Mouse (Mus musculus) retina, adult 2 months (tissue): ENCODE results near the gene Isca1.
A peak's percentile ranks its signal among the peaks of the same experiment; 100 is the strongest.
"Not testable (repeated sequence)": the region's sequence is repeated elsewhere in the genome, so short reads cannot be mapped to it uniquely, and the experiment has no call there.

Source experiments
- DNase-seq: peaks from one replicate; pipeline ENCODE4 v3.0.0-alpha.2; 2012; ENCODE audit warnings: low read depth, low spot score

The Isca1 gene

DNA sequence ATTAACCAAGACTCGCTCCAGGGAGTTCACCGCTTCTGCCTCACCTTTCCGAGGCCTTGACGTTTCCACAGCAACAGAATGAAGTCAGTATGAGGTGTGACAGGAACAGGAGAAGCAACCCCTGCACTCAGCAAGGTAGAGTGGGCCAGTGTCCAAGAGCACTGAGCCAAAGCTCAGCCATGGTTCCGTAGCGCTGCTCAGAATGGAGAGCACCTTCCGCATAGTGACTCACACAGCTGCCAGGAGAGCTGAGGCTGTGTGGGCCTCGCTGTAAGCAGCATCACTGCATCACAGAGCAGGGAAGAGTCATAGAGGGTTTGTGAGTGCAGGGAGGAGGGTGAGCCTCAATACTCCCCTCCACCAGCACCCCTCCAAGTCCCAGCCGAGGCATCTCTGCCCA is 22.9 kb downstream of the Isca1 start, which contains the start of gene 1700014D04Rik:
Gene 1700014D04Rik, minus strand, starts transcription at position 42 of the 400 bp plus-strand sequence.
- no peak for DNase-seq

DNA sequence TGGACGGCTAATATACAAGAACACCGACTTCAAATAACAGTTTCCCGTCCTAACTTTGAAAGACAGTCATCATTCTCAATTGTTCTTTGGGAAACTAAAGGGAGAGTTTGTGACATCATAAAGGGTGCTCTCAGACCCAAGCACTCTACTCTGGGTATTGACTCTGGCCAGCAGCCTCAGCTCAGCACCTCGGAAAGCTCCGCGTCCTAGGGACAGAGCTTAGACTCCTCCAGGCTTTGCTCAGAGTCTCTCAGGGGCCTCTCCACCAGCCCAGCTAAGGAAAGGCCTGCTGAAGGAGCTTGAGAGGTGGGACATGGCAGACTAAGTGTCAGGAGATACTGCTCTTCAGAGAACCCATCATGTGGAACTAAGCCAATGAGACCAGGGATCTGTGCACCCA is 23.4 kb downstream of the Isca1 start:
- no peak for DNase-seq

DNA sequence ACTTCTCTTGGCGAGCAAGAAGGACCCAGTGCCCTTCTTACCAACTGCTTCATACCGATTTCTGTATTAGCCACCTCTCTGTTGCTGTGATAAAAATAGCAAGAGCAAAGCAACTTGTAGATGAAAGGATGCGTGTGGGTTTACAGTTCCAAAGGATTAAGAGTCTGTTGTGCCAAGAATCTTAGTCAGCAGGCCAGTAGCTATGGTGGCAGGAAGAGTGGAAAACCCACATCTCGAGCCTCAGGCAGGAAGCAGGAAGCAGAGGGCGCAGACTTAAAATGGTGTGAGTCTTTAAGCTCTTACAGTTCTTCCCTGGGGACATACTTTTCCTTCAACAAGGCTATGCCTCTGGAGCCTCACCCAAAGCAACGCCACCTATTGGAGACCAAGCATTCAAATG is 24.1 kb downstream of the Isca1 start:
- DNase-seq: no peak

DNA sequence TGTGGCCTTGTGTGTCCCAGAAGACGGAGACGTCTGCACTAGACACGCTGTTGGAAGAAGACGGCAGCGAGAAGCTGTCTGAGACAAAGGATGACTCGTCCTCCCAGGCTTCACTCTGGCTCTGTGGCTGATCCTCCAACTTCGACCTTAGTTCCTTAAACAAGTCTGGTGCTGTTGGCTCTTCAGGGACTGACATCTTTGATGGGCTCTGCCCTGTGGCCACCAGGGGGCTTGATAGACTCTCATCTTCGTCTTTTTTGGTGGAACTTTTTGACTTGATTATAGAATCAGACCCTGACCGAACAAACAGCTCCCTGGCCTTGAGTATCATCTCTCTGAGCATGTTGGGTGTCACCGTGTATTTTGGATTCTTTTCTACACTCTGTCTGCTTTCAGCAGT is 27.9 kb downstream of the Isca1 start:
- DNase-seq: no peak

DNA sequence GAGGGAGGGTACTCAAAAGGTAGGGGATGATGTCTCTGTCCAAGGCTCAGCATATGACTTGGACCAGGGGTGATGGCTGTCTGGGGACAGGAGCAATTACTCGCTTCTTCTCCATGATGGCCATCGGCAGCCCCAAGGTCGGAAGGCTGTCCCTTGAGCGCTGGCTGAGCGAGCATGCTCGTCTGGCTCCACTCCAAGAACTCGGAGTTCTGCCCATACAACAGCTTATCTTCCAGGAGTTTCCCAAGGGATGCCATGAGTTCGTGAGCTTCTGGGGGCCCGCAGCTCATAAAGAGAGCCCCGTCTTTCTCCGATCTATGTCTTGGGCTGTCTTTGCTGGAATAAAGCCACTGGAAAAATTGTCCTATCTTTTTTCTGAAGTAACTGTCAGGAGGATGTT is 28.5 kb downstream of the Isca1 start:
- DNase-seq: no peak

DNA sequence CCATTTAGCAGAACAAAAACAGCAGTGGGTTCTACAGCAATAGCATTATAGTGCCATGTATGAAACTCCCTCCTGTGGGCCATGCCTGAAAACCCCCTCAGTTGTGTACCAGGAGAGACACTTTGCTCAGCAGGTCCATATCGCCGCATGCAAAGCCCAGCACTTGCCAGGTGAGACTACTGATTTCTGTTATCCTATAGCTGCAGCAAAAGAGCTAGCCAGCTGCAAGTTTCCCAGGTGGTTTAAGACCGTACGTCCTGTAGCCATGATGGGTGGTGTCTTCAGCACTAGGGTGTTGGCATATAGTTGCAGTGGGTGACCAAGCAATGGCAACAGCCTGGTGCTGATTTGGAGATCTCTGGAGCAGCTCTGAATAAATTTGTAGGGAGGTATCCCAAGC is 30.2 kb downstream of the Isca1 start:
- no peak for DNase-seq

DNA sequence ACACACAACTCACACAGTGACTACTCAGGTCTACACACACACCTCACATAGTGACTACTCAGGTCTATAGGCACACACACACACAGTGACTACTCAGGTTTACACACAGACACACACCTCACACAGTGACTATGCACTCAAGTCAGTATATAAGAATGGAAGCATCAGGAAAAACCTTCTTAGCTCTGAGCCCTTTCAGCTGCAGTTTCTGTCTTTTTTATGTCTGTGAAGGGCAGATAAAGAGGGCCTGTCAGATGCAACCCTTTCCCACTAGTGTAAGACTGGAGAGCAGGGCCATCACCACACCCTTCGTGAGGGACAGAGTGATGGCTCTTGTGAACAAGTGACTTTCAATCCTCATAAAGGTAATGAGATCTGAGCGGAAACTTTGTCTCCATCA is 31.2 kb downstream of the Isca1 start:
- DNase-seq: no peak

DNA sequence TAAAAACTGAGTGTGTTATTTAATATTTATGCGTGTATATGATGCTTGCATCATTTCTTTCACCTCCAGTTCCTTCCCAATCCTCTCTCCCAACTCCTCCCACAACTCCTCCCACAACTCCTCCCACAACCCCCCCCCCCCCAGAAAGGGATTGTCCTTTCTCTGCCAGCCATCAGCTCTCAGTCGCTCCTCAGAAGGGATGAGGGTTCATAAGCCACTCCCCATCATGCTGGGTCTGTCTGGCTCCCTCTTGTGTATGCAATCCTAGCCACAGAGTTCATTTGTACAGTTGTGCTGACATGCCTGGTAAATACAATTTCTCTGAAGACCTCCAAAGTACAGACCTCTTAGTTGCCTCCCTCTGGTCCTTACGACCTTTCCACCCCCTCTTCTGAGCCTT is 34.4 kb downstream of the Isca1 start:
- peak; percentile 20 for DNase-seq

DNA sequence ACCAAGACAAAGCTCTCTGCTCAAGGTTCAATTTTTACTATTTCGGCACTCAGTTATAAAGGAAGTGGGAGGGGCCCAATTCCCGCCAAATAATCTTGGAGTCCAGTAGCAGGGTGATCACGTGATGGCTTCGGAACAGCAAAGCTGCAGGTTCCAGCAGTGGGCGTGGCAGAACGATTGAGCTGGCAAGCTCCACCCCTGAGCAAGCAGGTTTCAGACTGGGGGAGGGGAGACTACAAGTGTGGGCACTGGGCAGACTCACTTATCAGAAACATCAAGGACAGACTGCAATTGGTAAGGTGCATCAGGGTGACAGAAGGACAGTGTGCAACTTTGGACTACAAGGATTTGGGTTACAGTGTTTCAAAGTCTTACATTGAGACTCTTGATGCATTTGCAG is 35.3 kb downstream of the Isca1 start:
- DNase-seq: not testable (repeated sequence)

DNA sequence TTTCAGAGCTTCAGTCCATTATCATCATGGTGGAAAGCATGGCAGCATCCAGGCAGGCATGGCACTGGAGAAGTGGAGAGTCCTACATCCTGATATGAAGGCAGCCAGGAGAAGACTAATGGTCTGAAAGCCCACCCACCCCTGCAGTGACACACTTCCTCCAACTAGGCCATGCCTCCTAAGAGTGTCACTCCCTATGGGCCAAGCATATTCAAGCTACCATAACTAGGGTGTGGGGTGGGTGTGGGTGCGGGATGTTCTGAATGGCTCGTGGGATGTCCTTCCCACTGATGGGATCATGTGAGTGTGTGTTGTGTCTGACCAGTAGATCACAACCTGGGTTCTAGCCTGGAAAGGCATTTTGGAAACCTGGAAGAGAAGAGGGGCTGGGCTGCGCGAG is 35.7 kb downstream of the Isca1 start:
- no peak for DNase-seq

DNA sequence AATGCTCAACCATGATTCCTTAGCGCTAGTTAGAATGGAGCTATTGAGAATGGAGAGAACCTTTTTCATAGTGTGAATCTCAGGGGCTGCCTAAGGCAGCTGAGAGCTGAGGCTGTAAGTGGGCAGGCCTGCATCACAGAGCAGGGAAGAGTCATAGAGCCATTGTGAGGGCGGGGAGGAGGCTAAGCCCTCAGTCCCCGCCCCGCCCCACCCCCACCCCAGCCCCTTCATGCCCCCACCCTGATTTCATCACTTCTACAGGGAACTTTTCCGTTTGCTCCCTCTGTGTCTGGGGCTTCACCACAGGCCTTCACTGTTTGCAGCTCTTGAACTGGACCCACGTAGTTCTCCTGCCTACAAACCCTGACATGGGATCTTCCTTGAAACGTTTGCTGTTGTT is 38.0 kb downstream of the Isca1 start, which contains the start of gene Spata31d1d:
Gene Spata31d1d, minus strand, starts transcription at position 101 of the 400 bp plus-strand sequence.
- DNase-seq: no peak

DNA sequence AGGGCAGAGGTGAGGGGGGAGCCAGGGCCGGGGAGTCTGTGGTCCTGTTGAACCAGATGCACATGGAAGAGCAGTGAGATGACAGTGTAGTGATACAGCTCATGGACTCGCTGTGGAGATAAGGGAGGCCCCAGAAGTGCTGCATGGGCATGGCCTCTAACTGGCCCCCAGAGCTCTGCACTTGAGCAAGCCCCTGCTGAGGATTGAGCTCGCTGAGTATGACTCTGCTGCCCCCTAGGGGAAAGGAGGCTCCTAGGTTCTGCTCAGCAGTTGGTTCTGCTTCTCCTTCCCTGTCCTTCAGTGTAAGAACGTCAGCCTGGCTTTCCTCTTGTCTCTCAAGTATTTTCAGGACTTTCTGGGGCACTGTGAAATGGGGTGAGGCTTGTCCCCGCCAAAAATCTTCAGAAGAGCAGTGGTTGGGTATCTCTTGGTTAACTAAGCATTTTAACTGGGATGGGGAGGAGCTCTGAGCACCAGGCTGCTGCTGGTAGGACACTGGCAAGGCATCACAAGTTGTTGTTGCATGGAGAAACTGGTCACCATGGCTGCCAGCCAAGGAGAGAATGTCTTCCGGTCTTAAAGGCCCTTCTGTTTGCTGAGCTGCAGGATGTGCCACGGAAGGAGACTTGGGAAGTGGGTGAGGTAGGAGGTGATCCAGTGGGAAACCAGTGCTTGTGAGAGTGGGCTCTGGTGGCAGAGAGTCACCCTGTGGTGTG is 41.1 kb downstream of the Isca1 start:
- peak; percentile 42 for DNase-seq

DNA sequence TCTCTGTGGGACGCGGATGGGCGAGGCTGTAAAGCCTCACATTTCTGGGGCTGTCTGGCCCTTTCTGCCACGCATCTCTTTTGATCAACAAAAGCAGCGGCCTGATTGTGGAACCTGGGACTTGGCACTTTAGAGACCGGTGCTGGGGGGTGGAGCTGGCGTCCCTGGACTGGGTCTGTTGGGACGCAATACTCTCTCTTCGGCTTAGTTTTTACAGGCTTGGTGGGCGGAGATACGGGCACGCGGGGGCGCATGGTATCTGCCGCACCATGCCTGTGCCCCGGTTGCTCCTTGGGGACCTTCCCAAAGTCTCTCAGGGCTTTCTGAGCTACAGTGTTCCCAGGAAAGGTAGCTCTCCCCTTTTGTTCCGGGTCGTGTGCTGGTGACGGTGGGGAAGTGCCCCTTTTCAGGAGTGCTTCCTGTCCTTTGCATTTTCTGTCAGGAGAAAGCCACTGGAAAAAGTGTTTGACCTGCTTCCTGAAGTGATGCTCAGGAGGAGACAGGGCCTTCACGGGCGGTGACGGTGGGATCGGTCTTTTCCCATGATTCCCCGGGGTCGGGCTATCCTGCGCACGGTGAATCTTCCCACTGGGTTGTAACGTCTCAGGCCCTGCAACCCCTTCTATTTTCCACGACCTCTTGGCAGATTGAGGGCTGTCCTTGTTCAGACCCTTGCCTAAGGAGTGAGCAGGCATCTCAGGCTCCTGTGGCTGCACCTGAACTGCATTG is 43.3 kb downstream of the Isca1 start:
- no peak for DNase-seq

DNA sequence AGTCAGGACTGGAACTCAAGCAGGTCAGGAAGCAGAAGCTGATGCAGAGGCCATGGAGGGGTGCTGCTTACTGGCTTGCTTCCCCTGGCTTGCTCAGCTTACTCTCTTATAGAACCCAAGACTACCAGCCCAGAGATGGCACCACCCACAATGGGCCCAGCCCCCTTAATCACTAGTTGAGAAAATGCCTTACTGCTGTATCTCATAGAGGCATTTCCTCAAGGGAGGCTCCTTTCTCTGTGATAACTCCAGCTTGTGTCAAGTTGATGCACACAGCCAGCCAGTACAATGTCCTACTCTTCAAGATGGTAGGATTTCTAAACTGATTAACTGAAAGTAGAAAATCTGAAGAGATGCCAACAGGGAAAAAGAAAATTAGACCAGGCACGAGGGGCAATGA is 47.5 kb downstream of the Isca1 start:
- not testable (repeated sequence) for DNase-seq

DNA sequence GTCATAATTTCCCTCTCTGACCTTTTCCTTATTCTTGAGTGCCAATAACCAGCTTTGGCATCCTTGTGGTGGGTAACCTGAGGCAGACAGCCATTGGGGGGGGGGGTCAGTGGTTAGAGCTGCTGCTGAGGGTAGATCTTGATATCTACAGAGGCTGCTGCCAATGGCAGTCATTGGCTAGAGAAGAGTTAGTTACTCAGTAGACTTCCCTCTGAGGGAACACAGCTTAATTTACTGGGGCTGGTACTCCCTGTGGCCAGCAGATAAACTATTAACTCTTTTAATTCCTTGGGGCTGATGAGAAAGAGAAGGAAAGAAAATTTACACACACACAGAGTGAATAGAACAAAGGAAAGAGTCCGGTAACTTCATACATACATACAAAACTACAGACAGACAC is 50.1 kb downstream of the Isca1 start:
- no peak for DNase-seq

DNA sequence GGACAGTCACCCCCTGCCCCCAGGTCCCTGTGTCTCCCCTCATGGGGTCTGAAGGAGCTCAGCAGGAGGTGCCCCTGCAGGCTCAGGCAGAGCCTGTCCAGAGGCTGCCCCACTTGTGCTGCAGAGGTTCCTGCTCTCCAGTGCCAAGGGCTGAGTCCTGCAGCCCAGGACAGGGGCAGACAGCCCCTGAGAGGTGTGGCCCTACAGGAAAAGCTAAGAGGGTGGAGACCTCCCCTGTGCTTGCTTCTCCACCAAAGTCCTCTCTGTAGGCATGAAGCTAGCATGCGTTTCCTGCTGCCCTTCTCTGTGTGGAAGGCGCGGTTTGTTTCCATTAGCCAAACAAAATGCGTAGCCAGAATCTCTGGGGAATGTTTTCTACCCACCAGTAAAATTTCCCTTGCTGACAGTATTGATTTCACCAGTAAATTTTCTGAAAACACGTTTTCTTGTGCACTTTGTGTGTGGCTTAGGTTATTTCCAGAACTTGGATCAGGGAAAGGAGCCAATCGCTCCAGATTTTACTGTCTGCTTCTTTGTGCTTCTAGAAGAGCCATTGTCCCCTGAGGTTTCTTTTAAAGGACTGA is 50.7 kb downstream of the Isca1 start:
- DNase-seq: not testable (repeated sequence)

DNA sequence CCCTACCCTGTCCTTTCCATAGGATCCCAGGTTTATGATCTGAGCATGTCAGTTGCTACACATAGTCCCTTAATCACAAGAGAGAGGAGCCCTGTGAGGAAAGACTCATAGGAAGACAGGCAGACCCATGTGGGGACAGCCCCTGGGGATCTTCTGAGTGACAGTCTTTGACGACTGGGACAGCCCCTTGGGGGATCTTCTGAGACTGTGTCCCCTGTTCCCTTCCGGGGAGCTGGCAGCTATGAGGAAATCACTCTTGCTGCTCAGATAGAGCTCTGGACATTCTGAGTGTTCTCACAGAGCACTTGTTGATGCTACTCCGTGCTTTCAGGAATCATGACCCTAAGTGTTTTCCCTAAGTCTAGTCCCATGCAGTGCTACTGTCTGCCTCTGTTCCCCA is 55.9 kb downstream of the Isca1 start:
- no peak for DNase-seq

DNA sequence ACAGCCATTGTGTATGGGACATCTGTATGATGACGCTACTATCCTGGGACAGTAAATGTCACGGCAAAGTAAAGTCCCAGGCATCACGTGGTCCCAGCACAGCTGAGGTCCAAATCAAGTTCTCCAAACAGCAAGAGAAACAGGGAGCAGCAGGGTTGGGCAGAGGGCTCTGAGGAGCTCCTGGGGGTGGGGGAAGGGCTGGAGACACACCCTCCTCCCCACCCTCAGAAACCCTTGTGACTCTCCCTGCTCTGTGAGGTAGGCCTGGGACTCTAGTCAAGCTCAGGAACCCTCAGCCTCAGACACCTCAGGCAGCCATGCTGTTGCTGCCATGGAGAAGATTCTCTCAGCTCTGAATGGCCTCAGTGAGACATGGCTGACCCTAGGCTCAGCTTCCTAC is 57.6 kb downstream of the Isca1 start, which contains the start of gene Spata31d1b:
Gene Spata31d1b, plus strand, starts transcription at position 301 of the 400 bp plus-strand sequence.
- DNase-seq: not testable (repeated sequence)

DNA sequence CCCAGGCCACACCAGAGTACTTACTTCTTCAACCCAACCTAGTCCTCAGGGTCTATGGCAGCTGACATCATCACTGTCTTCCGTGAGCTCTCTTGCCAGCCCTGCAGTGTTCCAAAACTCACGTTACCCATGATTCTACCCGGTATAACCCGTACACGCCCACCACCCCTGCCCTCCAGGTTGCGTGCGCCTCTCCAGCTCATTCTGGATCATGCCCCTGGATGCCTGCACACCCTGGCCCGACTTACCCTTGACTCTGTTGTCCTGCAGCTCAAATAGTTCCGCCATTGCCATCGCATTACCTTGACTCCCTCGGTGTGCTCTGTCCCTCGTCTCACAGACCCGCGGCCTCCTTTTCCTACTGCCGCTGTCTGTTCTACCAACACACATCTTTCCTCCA is 59.4 kb downstream of the Isca1 start, which contains the start of gene Spata31d1a:
Gene Spata31d1a, minus strand, starts transcription at position 101 of the 400 bp plus-strand sequence.
- no peak for DNase-seq
